Mouse (Mus musculus): ENCODE data around the gene Rbfox1. TPM values are rescaled to one million over a fixed set of nuclear protein-coding genes. Genes with fewer than 3 reads are reported as not detected.

Rbfox1 gene
- polyA plus RNA-seq, 1 experiment from 2014 or later, result 148 TPM

DNA sequence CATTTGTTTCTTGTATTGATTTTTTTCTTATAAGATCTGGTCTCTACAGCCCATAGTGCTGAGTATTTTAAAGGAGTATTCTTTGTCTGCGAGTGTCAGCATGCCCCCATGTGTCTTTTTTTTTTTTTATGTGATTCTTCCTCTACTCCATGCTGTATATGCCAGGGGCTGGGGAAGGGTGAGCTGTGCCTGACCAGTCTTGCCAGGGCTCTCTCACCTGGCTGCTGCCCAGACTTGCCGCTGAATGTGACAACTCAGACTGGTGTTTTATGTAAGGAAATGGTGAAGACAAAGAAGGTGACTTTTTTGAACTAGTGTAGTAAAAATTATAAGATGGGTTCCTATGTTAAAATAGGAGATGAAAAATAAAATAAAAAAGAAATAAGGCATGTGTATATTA is 1262.7 kb downstream of the Rbfox1 start:
- Histone ChIP-seq H3K9ac (no peak overlapping the region; the same call in 1 of the 2 replicates), H3K4me3 (no peak overlapping the region), H3K27ac (peak overlapping the region; percentile 81; the same call in 1 of the 2 replicates), H3K9me3 (no peaks in the 10 kb centered on the region), H3K4me2 (no peak overlapping the region), H3K4me1 (replicated peaks) (peaks cover 63% of the 10 kb centered on the region), H3K27me3 (no peaks in the 10 kb centered on the region), H3K36me3 (no peaks in the 10 kb centered on the region)
- 59% methylated on average over 2 of the region's 2 CpGs for WGBS
- no peak for ATAC-seq (ENCODE audit: low FRiP score)

DNA sequence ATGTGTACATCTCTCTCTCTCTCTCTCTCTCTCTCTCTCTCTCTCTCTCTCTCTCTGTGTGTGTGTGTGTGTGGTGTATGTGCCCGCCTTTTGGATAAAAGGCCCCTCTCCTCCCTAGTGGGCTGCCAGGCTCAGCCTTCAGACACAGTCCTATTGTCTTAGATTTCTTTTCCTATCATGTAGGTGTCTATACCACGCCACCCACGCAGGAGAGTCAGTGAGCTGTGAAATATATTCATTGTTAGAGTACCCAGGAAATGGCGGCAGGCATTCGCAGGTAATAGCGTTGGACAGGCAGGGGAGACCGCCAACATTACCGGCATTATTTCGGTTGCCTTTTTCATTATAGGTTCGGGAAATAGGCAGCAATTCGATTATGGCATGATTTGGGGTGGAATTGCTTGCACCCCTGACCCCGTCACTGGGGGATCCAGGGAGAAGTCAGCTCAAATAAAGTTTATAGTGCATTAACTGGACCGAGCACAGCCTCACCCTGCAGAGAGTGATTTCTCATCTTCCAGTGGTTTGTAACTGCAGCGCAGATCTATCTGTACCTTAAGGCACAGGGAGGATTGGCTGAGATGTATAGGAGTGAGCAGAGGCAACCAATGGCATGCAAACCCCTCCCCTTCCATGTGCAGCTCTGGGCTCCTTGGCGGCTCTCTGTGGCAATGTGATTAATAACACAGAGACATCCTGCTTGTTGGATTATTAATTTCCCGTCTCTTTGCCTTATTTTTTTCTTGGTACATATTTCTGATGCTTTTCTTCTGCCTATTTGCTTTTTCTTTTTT is 1264.1 kb downstream of the Rbfox1 start:
- Histone ChIP-seq H3K4me3 (peak overlapping the region; percentile 15), H3K27ac (peak overlapping the region; percentile 88)

DNA sequence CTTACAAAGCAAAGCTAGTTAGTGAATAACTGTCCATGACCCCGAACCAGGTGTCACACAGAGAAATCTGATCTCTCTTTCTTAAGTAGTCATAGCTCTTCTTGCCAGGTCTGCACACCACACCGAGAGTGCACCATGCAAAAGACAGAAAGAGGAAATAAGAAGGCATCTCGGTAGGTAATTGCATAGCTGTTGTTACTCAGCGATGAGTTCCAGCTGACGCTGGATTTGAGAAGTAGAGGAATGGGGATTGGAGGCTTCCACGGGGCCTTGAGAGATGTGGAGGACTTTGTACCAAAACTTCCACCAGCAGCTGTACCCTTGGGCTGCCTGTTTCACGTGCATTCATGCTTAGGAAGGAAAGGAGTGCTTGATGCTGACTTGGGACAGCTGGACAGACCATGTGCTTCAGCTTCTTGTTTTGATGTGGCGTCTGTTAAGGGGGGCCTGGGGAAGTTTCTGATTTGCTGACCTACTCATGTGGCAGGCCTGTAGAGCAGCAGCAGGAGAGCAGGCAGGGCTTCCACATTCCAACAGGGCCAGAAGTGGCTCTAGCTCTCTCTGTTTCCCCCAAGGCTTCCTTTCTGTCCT is 1265.1 kb downstream of the Rbfox1 start:
- peak overlapping the region; percentile 88 for H3K27ac ChIP-seq
- H3K9ac ChIP-seq, result peak overlapping the region; percentile 51
- H3K27me3 ChIP-seq, result no peaks in the 10 kb centered on the region
- H3K4me2 ChIP-seq, result peak overlapping the region; percentile 36
- H3K4me3 ChIP-seq, result peak overlapping the region; percentile 15
- peaks cover 60% of the 10 kb centered on the region for H3K4me1 ChIP-seq (replicated peaks)
- no peaks in the 10 kb centered on the region for H3K36me3 ChIP-seq
- WGBS, result 42% methylated on average over 8 of the region's 8 CpGs
- ATAC-seq (ENCODE audit: low FRiP score), result no peak
- H3K9me3 ChIP-seq, result no peaks in the 10 kb centered on the region

More for the DNA sequence above, 1264.1 kb downstream of the Rbfox1 start:
- Histone ChIP-seq H3K9me3 (no peaks in the 10 kb centered on the region), H3K4me2 (peak overlapping the region; percentile 36), H3K4me1 (replicated peaks) (peaks cover 63% of the 10 kb centered on the region), H3K27me3 (no peaks in the 10 kb centered on the region), H3K36me3 (no peaks in the 10 kb centered on the region), H3K9ac (peak overlapping the region; percentile 9; the same call in 1 of the 2 replicates)
- WGBS, result 41% methylated on average over 16 of the region's 16 CpGs
- peak; percentile 81 for ATAC-seq (ENCODE audit: low FRiP score)

DNA sequence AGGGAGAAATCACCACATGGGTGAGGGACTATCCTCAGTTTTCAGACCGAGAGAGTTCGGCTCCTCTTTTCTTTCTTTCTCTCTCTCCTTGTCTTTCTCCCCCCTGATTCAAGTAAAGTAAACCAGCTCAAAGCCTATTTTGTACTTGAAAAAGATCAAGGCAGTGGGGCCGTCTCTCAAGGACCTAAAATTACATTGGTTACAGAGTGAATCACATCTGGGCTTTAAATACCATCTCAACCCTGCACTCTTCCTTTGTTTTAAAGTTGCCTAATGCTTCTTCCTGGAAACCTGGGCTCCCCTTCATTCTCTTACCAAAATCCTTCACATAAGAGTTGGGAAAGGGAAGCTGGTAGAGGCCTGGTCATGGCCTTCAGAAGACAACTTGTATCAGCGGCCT is 1267.2 kb downstream of the Rbfox1 start:
- Histone ChIP-seq H3K4me1 (replicated peaks) (peaks cover 39% of the 10 kb centered on the region), H3K4me3 (no peak overlapping the region), H3K9me3 (no peaks in the 10 kb centered on the region), H3K4me2 (0 out of 2 replicates have a peak overlapping the region, but pooled peaks have one; percentile 6), H3K27ac (peak overlapping the region; percentile 13), H3K9ac (no peak overlapping the region), H3K36me3 (no peaks in the 10 kb centered on the region), H3K27me3 (no peaks in the 10 kb centered on the region)
- ATAC-seq (ENCODE audit: low FRiP score), result no peak
- WGBS, result 90% methylated on average over 4 of the region's 4 CpGs

DNA sequence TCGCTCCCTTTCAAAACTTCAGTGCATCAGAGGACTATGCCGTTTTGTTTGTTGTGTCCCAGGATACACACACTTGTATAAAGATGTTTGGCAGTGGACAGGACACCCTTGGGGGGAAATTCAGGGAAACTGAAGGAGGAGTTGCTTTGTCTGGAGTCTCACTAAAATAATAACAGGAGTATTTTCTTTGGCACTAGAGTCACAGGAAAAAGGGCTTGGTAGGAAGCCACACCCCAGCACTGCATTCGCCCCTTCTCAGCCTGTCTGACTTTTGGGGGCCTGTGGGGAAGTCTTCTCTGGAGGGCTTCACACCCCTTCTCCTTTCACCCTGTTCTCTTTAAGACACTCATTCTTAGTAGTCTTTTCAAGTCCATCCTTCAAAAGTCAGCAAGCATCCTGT is 1269.5 kb downstream of the Rbfox1 start:
- Histone ChIP-seq H3K4me1 (replicated peaks) (peaks cover 35% of the 10 kb centered on the region), H3K9ac (no peak overlapping the region), H3K36me3 (no peaks in the 10 kb centered on the region), H3K27me3 (no peaks in the 10 kb centered on the region), H3K4me3 (no peak overlapping the region), H3K4me2 (no peak overlapping the region), H3K9me3 (no peaks in the 10 kb centered on the region), H3K27ac (no peak overlapping the region)
- no peak for ATAC-seq (ENCODE audit: low FRiP score)
- WGBS, result 80% methylated on average over 3 of the region's 3 CpGs

DNA sequence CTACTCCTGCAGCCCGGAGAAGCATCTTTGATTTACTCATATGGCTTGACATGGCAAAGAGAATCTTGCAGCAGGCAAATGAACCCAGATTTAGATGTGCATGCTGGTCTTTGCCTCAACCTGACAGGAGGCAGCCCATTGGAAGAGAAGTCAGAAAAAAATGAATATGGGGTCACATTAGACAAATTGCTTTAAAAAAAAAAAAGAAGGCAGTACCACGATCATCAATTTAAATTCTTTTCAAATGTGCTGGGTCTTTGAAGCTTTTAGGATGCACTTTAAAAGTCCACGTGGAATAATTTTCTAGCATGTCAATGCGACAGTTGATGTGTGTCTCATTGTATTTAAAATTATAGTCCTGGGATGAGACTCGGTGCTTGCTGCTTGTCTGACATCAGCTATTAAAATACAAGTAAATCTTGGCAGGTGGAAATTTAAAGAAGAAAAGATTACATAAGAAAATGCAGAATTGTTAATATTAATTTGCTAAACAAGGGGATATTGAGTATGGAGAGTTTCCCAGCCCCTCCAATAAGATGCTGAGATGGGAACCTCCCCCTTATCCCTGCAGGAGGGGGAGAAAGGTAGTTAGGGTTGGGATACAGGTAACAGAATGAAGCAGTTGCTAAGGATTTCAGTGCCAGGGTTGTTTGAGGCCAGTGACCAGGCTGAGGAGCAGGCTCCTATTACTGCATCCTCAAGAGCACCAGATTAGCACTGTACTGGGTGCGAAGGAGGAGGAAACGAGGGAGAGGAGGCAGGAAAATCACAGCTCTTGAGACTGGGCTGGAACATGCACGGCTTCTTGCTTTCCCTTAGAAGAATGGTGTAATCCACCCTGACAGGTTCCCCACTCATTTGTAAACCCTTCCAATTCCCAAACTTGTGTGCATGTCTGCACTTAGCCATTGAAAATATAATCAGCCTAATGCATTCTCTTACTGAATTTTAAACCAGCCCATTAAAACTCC is 1274.0 kb downstream of the Rbfox1 start:
- no peaks in the 10 kb centered on the region for H3K9me3 ChIP-seq
- no peak overlapping the region for H3K4me3 ChIP-seq
- WGBS, result 62% methylated on average over 8 of the region's 8 CpGs
- H3K36me3 ChIP-seq, result no peaks in the 10 kb centered on the region
- no peak overlapping the region for H3K9ac ChIP-seq
- H3K4me1 ChIP-seq (replicated peaks), result peaks cover 41% of the 10 kb centered on the region
- H3K27me3 ChIP-seq, result no peaks in the 10 kb centered on the region
- peak overlapping the region; percentile 70 for H3K27ac ChIP-seq
- no peak for ATAC-seq (ENCODE audit: low FRiP score)
- no peak overlapping the region for H3K4me2 ChIP-seq

DNA sequence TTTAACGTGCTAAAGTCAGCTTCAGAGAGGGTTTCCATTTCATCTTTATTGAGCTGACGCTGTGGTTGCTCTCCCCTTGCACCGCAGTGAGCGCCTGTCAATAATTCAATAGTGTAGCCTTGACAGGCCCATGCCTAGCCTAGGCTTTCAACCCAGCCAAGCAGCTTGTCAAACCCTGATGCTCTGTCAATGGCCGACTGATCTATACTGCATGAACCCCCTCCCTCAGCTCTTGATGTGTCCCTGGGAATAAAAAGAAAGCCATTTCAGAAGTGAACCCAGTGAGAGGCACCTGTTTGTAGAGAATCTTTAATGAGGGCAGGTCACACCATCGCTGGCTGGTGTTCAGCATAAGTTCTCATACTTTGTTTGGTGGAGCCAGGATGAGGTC is 1274.7 kb downstream of the Rbfox1 start:
- no peaks in the 10 kb centered on the region for H3K9me3 ChIP-seq
- peak overlapping the region; percentile 70 for H3K27ac ChIP-seq
- no peaks in the 10 kb centered on the region for H3K36me3 ChIP-seq
- H3K9ac ChIP-seq, result no peak overlapping the region
- H3K27me3 ChIP-seq, result no peaks in the 10 kb centered on the region
- H3K4me3 ChIP-seq, result no peak overlapping the region
- 68% methylated on average over 6 of the region's 6 CpGs for WGBS
- peaks cover 46% of the 10 kb centered on the region for H3K4me1 ChIP-seq (replicated peaks)
- H3K4me2 ChIP-seq, result no peak overlapping the region
- ATAC-seq (ENCODE audit: low FRiP score), result no peak

DNA sequence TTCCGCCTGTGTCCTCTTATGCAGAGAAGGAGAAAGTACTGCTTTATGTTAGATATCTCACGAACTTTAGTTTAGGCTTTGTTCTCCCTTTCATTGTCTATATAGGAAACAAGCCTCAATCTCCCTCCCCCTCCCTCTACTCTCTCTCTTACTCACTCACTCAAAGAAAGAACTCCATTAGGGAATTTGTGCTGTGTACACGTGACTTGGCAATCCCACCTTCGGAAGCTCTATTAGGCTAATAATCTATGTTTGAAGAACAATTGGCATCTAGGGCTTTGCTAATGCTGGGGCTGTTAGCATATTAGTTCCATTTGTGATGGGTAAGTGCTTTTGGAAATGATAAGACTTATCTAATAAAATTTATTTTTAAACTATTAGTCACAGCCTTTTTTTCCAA is 1277.0 kb downstream of the Rbfox1 start:
- Histone ChIP-seq H3K4me2 (no peak overlapping the region), H3K27me3 (no peaks in the 10 kb centered on the region), H3K27ac (peak overlapping the region; percentile 59), H3K9ac (no peak overlapping the region), H3K9me3 (no peaks in the 10 kb centered on the region), H3K4me3 (no peak overlapping the region), H3K4me1 (replicated peaks) (peaks cover 49% of the 10 kb centered on the region), H3K36me3 (no peaks in the 10 kb centered on the region)
- WGBS, result 47% methylated on average over 4 of the region's 4 CpGs
- ATAC-seq (ENCODE audit: low FRiP score), result no peak

DNA sequence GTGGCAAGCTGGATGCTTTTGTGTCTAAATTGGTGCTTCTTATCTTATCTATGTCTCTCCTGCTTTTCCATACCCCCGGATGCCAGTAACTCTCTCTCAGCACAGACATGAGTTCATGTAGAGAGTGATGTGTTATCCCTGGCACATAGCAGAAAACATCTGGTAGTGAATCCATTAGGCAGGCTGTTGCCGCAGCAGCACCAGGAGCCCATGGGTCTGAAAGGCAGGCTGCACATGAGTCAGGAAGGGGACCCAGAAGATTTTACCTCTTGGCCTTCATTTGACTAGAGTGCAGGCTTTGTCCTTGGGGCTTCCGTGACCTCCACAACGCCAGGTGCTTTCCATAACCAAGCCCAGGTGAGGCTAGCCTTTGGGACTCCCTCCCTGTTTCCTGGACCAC is 1278.5 kb downstream of the Rbfox1 start:
- no peaks in the 10 kb centered on the region for H3K36me3 ChIP-seq
- no peaks in the 10 kb centered on the region for H3K9me3 ChIP-seq
- ATAC-seq (ENCODE audit: low FRiP score), result no peak
- no peaks in the 10 kb centered on the region for H3K27me3 ChIP-seq
- WGBS, result 78% methylated on average over 4 of the region's 4 CpGs
- no peak overlapping the region for H3K4me3 ChIP-seq
- peaks cover 41% of the 10 kb centered on the region for H3K4me1 ChIP-seq (replicated peaks)
- H3K4me2 ChIP-seq, result no peak overlapping the region
- H3K9ac ChIP-seq, result no peak overlapping the region
- peak overlapping the region; percentile 84 for H3K27ac ChIP-seq

DNA sequence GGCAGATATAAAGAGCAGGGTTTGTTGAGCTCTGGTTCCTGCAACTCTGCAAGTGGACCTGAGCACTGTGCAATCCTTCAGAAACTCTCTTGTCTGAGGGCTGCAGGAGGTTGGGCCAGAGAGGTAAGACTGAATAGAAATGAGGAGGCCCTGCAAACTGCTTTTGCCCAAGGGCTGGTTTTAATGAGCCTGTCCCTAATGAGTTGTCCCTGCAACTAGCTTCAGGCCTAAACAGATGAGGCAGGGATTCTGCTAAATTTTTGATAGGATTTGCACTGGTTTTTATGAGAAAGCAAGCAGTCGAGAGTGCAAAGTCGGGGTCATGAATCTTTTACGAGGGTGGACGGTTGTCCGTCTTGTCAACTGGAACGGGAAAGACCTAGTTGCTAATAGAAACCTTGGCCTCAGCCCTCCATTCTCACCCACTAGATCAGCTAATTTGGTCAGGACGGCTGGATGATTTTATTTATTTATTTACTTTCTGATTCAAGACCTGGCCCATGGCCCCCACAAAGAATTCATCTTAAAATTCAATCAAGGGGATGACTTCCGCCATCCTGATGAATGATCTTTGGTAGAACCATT is 1279.1 kb downstream of the Rbfox1 start:
- WGBS, result 52% methylated on average over 8 of the region's 8 CpGs
- H3K4me1 ChIP-seq (replicated peaks), result peaks cover 36% of the 10 kb centered on the region
- ATAC-seq (ENCODE audit: low FRiP score), result no peak
- H3K9ac ChIP-seq, result no peak overlapping the region
- no peaks in the 10 kb centered on the region for H3K27me3 ChIP-seq
- H3K4me3 ChIP-seq, result no peak overlapping the region
- H3K36me3 ChIP-seq, result no peaks in the 10 kb centered on the region
- no peaks in the 10 kb centered on the region for H3K9me3 ChIP-seq
- H3K4me2 ChIP-seq, result no peak overlapping the region
- H3K27ac ChIP-seq, result peak overlapping the region; percentile 84

DNA sequence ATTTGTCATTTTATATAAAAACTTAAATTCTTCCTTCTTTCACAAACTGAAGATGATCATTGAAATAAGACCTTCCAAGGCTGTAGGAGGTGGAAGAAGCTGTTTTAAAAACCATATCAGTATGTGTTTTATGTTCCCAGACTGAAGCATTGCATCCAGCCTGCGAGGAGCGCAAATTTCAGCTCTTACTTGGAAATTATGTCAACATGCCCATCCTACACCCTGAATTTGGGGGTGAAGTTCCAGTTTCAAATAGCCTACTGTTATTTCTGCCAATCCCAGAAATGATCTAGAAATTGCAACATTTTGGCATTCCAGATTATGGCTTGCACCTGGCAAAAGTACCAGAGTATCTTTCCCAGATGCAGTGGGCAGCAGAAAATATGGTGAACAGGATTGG is 1290.8 kb downstream of the Rbfox1 start:
- H3K27me3 ChIP-seq, result no peaks in the 10 kb centered on the region
- 0 out of 2 replicates have a peak, but pooled peaks cover 14% of the 10 kb centered on the region for H3K4me1 ChIP-seq (replicated peaks)
- no peak overlapping the region for H3K4me3 ChIP-seq
- no peaks in the 10 kb centered on the region for H3K36me3 ChIP-seq
- no peak overlapping the region for H3K27ac ChIP-seq
- no peak for ATAC-seq (ENCODE audit: low FRiP score)
- no peak overlapping the region for H3K4me2 ChIP-seq
- 98% methylated on average over 2 of the region's 2 CpGs for WGBS
- H3K9ac ChIP-seq, result no peak overlapping the region
- no peaks in the 10 kb centered on the region for H3K9me3 ChIP-seq

DNA sequence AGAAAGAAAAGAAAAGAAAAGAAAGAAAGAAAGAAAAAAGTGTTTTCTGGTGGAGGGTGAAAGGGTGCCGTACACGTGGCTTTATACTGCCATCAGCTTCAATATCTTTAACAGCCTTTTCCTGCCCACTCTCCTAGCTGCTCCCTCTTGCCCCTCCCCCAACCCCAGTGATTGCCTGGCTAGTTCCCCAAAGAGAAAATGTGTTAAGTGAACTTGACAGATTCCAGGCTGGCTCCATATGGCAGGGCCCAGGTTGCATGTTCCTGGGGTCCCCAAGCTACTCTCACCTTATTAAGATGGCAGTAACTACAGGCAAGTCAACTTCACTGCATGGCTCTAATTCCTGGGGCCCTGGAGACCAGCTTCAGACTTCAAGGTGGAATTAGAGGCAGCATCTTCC is 1302.6 kb downstream of the Rbfox1 start:
- no peak for ATAC-seq (ENCODE audit: low FRiP score)

More for the DNA sequence above, 1302.6 kb downstream of the Rbfox1 start:
- no peak overlapping the region for H3K4me2 ChIP-seq
- WGBS, result 27% methylated on average over 2 of the region's 2 CpGs
- peak overlapping the region; percentile 55 for H3K27ac ChIP-seq
- no peaks in the 10 kb centered on the region for H3K9me3 ChIP-seq
- peaks cover 22% of the 10 kb centered on the region for H3K4me1 ChIP-seq (replicated peaks)
- no peaks in the 10 kb centered on the region; the same call in 1 of the 2 replicates for H3K36me3 ChIP-seq
- no peak overlapping the region for H3K9ac ChIP-seq
- H3K4me3 ChIP-seq, result no peak overlapping the region
- no peaks in the 10 kb centered on the region for H3K27me3 ChIP-seq
